Mouse (Mus musculus): ENCODE measurements around the gene Arl4c. TPM values are rescaled to one million over a fixed set of nuclear protein-coding genes. Genes with fewer than 3 reads are reported as not detected.
A peak's percentile ranks its signal among the peaks of the same experiment; 100 is the strongest.

The Arl4c gene
- 10.5 and 11.8 TPM in 2 replicates for polyA plus RNA-seq (2014; fragmentation: Nextera tagmentation; extraction: Ambion mirVana)

DNA sequence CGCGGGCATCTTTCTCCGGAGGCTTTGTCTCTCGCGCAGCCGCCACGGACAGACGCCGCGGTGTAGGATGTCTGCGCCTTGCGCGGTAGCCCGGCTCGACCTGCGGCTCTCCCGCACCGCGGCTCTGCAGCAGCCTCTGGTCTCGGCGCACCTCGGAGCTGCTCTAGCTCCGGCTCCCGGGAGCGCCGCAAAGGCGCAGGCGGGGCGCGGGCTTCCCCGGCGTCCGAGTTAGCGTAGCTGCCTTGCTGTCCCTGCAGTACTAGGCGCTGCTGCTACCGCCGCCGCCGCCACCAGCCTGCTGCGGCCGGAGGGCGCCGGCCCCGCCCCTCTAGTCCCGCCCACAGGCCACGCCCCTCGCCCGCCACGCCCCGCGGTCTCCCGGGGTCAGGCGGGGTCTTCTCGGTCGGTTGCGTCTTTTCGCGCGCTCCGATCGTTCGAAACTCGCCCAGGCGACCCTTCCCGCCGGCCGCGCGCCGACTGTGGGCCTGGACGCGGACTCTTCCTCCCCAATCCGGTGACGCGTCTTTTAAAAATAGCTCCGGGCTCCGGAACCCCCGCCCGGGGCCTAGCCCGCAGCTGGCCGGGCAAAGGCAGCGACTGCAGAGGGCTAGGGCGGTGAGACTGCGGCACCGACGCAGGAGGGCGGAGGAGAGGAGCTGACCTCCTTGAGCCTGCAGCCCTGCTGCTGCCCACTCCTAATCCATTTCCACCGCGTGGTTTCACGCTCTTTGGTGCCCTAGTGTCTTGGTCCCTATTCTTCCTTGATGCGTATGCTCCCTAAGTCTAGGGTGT, at the start of gene Arl4c:
Gene Arl4c, minus strand, starts transcription at position 352 of the 792 bp plus-strand sequence.
- peaks cover 3% of the 10 kb centered on the region; the same call in 1 of the 2 replicates for H3K36me3 ChIP-seq (ENCODE audit: control insufficient read depth, insufficient read depth, low read length)
- WGBS = under 1% methylated on average over 82 of the region's 91 CpGs
- H3K27me3 ChIP-seq (ENCODE audit: control insufficient read depth, insufficient read depth, low read length) = no peaks in the 10 kb centered on the region
- peak within 1 kb of the TSS; percentile 97 for H3K9ac ChIP-seq (ENCODE audit: low read length)
- H3K4me3 ChIP-seq (ENCODE audit: low read depth, low read length) = peak within 1 kb of the TSS; percentile 93
- ATAC-seq (ENCODE audit: insufficient read depth, low FRiP score, low TSS enrichment) (peak; percentile 74), DNase-seq (ENCODE audit: low spot score) (peak; percentile 92)
- H3K9me3 ChIP-seq (ENCODE audit: control insufficient read depth, low read length) = no peaks in the 10 kb centered on the region
- H3K27ac ChIP-seq (ENCODE audit: low read depth, low read length) = peak within 1 kb of the TSS; percentile 95
- peak within 1 kb of the TSS; percentile 77 for H3K4me2 ChIP-seq (ENCODE audit: low read depth)
- peaks cover 7% of the 10 kb centered on the region for H3K4me1 ChIP-seq (ENCODE audit: control insufficient read depth, insufficient read depth, low read length)

DNA sequence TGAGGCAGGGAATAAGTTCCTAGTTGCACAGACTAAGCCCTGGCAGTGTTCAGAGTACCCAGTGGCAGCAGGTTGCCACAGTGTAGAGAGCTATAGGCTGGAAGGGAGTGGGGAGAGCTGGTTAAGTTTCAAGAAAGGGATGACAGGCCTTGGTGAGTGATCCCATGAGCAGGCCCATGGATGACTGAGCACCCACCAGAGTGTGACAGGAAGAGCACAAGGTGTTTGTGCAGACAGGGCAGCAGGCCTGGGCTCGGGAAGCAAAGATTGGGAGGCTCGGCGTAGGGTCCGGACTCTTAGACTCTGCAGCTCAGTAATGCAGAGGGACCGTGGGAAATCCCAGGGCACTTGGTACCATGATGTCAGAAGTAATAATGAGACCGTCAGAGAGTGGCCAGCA, 49.3 kb upstream of the Arl4c start:
- H3K36me3 ChIP-seq (ENCODE audit: control insufficient read depth, insufficient read depth, low read length) = no peaks in the 10 kb centered on the region
- peaks cover 3% of the 10 kb centered on the region; the same call in 1 of the 2 replicates for H3K4me1 ChIP-seq (ENCODE audit: control insufficient read depth, insufficient read depth, low read length)
- H3K4me2 ChIP-seq (ENCODE audit: low read depth) = no peak overlapping the region
- no peak overlapping the region for H3K9ac ChIP-seq (ENCODE audit: low read length)
- H3K27me3 ChIP-seq (ENCODE audit: control insufficient read depth, insufficient read depth, low read length) = no peaks in the 10 kb centered on the region
- ATAC-seq (ENCODE audit: insufficient read depth, low FRiP score, low TSS enrichment) (no peak), DNase-seq (ENCODE audit: low spot score) (no peak)
- 87% methylated on average over 6 of the region's 6 CpGs for WGBS
- H3K27ac ChIP-seq (ENCODE audit: low read depth, low read length) = no peak overlapping the region
- H3K4me3 ChIP-seq (ENCODE audit: low read depth, low read length) = no peak overlapping the region
- H3K9me3 ChIP-seq (ENCODE audit: control insufficient read depth, low read length) = no peaks in the 10 kb centered on the region

DNA sequence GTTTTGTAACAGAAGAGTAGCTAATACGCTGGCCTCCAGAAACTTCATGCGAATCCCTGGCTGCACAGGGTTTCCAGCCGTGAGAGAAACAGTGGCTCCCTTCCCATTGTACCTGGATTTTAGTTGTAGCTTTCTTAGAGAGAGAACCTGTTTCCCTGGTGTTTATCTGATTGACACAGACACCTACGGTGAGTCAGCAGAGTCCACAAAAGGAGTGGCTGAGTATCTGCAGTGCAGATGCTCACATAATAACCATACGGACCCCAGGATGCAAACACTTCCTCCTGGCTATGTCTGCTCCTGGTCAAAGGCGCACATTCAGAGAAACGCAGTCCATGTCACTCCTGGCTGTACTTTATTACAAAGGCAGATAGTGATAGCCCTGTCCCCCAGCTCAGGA, 48.6 kb upstream of the Arl4c start:
- no peak for DNase-seq (ENCODE audit: low spot score)
- no peak overlapping the region for H3K4me3 ChIP-seq (ENCODE audit: low read depth, low read length)
- H3K9me3 ChIP-seq (ENCODE audit: control insufficient read depth, low read length) = no peaks in the 10 kb centered on the region
- ATAC-seq (ENCODE audit: insufficient read depth, low FRiP score, low TSS enrichment) = no peak
- H3K27me3 ChIP-seq (ENCODE audit: control insufficient read depth, insufficient read depth, low read length) = no peaks in the 10 kb centered on the region
- H3K27ac ChIP-seq (ENCODE audit: low read depth, low read length) = no peak overlapping the region
- no peaks in the 10 kb centered on the region for H3K36me3 ChIP-seq (ENCODE audit: control insufficient read depth, insufficient read depth, low read length)
- peaks cover 3% of the 10 kb centered on the region; the same call in 1 of the 2 replicates for H3K4me1 ChIP-seq (ENCODE audit: control insufficient read depth, insufficient read depth, low read length)
- 80% methylated on average over 7 of the region's 7 CpGs for WGBS
- H3K4me2 ChIP-seq (ENCODE audit: low read depth) = no peak overlapping the region
- H3K9ac ChIP-seq (ENCODE audit: low read length) = no peak overlapping the region

DNA sequence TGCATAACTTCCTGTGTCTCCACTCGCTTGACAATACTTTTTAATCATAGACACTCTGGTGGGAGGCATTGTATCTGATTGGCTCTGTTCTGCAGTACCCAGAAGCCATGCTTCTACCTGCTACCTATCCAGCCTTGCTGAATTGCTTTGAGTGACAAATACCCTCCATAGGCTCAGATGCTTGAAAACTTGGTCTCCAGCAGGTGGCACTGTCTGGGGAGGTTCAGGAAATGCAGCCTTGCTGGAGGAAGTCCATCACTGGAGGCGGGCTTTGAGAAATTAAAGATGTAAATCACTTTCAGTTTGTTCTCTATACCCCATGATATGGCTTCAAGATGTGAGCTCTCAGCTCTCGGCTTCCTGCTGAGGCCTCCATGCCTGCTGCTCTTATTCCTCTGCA, 48.1 kb upstream of the Arl4c start:
- H3K36me3 ChIP-seq (ENCODE audit: control insufficient read depth, insufficient read depth, low read length) = no peaks in the 10 kb centered on the region
- H3K4me1 ChIP-seq (ENCODE audit: control insufficient read depth, insufficient read depth, low read length) = peaks cover 3% of the 10 kb centered on the region; the same call in 1 of the 2 replicates
- H3K27ac ChIP-seq (ENCODE audit: low read depth, low read length) = no peak overlapping the region
- no peak overlapping the region for H3K4me2 ChIP-seq (ENCODE audit: low read depth)
- H3K4me3 ChIP-seq (ENCODE audit: low read depth, low read length) = no peak overlapping the region
- no peak overlapping the region for H3K9ac ChIP-seq (ENCODE audit: low read length)
- ATAC-seq (ENCODE audit: insufficient read depth, low FRiP score, low TSS enrichment) (no peak), DNase-seq (ENCODE audit: low spot score) (no peak)
- no peaks in the 10 kb centered on the region for H3K27me3 ChIP-seq (ENCODE audit: control insufficient read depth, insufficient read depth, low read length)
- whole genome bisulfite sequencing = 84% methylated on average over 3 of the region's 3 CpGs
- H3K9me3 ChIP-seq (ENCODE audit: control insufficient read depth, low read length) = no peaks in the 10 kb centered on the region

DNA sequence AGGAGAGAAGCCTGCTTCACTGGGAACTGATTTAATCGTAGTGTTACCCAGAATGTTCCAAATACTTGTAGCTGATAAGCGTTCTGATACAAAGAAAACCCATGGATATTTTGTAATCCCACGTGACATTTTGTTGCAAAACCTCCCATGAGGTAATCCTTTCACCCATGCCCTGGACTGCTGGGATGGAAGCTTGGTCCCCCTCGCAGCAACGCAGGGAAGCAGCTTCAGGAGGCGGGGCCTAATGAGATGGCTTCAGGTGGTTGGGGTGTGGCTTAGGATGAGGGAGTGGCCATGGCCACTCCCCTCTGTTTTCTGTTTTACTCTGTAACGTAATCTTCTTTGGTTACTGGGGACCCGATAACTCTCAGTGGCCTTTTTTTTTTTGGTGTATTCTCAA, 47.1 kb upstream of the Arl4c start:
- Histone ChIP-seq H3K4me2 (ENCODE audit: low read depth) (no peak overlapping the region), H3K9ac (ENCODE audit: low read length) (no peak overlapping the region), H3K9me3 (ENCODE audit: control insufficient read depth, low read length) (no peaks in the 10 kb centered on the region), H3K4me3 (ENCODE audit: low read depth, low read length) (no peak overlapping the region), H3K4me1 (ENCODE audit: control insufficient read depth, insufficient read depth, low read length) (peaks cover 3% of the 10 kb centered on the region; the same call in 1 of the 2 replicates), H3K27me3 (ENCODE audit: control insufficient read depth, insufficient read depth, low read length) (no peaks in the 10 kb centered on the region), H3K36me3 (ENCODE audit: control insufficient read depth, insufficient read depth, low read length) (no peaks in the 10 kb centered on the region), H3K27ac (ENCODE audit: low read depth, low read length) (no peak overlapping the region)
- WGBS = 79% methylated on average over 8 of the region's 8 CpGs
- DNase-seq (ENCODE audit: low spot score) (no peak), ATAC-seq (ENCODE audit: insufficient read depth, low FRiP score, low TSS enrichment) (no peak)

DNA sequence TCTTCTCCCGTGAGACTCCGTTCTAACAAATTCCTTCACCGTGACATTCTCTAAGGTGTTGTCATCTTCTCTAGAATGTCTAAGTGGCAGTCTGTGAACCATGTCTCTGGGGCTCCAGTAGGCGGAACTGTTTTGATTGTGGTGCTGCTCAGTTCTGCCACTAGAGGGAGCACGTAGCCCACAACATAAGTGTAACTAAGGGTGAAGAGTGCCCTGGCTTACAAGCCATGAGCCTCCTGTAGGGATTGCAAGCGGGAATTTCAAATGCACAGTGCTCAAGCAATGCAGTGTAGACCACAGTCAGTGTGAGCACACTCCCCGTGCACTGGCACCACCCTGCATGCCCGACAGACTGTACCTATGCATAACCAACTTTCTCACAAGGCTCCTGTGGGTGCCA, 43.2 kb upstream of the Arl4c start:
- Histone ChIP-seq H3K4me1 (ENCODE audit: control insufficient read depth, insufficient read depth, low read length) (no peaks in the 10 kb centered on the region), H3K9me3 (ENCODE audit: control insufficient read depth, low read length) (no peaks in the 10 kb centered on the region), H3K27me3 (ENCODE audit: control insufficient read depth, insufficient read depth, low read length) (no peaks in the 10 kb centered on the region), H3K27ac (ENCODE audit: low read depth, low read length) (no peak overlapping the region), H3K4me3 (ENCODE audit: low read depth, low read length) (no peak overlapping the region), H3K9ac (ENCODE audit: low read length) (no peak overlapping the region), H3K36me3 (ENCODE audit: control insufficient read depth, insufficient read depth, low read length) (no peaks in the 10 kb centered on the region), H3K4me2 (ENCODE audit: low read depth) (no peak overlapping the region)
- DNase-seq (ENCODE audit: low spot score) (peak; percentile 88), ATAC-seq (ENCODE audit: insufficient read depth, low FRiP score, low TSS enrichment) (peak; percentile 89)
- 13% methylated on average over 8 of the region's 8 CpGs for WGBS

DNA sequence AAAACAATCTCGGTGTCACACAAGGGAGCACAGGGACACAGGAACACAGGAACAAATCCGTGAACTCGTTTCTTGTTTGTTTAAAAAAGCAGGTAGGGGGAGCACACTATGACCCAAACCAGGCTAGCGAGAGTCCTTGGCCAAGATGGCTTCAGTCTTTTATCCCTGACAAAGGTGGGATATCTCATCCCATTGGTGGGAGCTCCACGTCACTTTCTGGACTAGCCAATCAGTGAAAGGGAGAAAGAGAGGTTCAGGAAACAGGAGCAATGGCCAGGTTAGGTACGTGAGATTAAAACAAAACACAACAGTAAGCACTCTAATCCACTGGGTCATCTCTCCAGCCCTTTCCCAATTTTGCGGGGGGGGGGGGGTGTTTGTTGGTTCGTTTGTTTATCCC, 42.2 kb upstream of the Arl4c start:
- no peak for ATAC-seq (ENCODE audit: insufficient read depth, low FRiP score, low TSS enrichment)
- WGBS = 79% methylated on average over 8 of the region's 8 CpGs

DNA sequence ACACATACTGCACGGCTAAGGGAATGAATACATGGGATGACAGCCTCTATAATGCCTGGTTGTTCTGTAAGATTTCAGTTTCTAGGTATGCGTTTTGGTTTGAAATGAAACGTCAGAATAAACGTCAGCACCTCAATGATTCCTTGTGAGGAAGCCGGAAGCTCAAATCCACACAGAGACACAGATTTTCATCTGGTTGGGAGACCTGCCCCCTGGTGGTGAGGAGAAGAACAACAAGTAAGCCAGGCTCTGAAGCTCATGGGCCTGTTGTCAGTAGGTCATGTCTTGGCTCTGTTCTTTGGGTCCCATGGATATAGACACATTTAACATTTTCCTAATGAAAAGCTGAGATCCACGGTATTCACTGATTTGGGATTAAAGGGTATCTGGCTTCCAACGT, 40.4 kb upstream of the Arl4c start:
- no peak overlapping the region for H3K9ac ChIP-seq (ENCODE audit: low read length)
- H3K27me3 ChIP-seq (ENCODE audit: control insufficient read depth, insufficient read depth, low read length) = no peaks in the 10 kb centered on the region
- H3K4me2 ChIP-seq (ENCODE audit: low read depth) = no peak overlapping the region
- H3K4me1 ChIP-seq (ENCODE audit: control insufficient read depth, insufficient read depth, low read length) = no peaks in the 10 kb centered on the region
- no peaks in the 10 kb centered on the region for H3K9me3 ChIP-seq (ENCODE audit: control insufficient read depth, low read length)
- no peak overlapping the region for H3K27ac ChIP-seq (ENCODE audit: low read depth, low read length)
- 63% methylated on average over 7 of the region's 7 CpGs for WGBS
- no peak overlapping the region for H3K4me3 ChIP-seq (ENCODE audit: low read depth, low read length)
- H3K36me3 ChIP-seq (ENCODE audit: control insufficient read depth, insufficient read depth, low read length) = no peaks in the 10 kb centered on the region
- DNase-seq (ENCODE audit: low spot score) (peak; percentile 69), ATAC-seq (ENCODE audit: insufficient read depth, low FRiP score, low TSS enrichment) (no peak)

More for the DNA sequence above, 42.2 kb upstream of the Arl4c start:
- no peak overlapping the region for H3K9ac ChIP-seq (ENCODE audit: low read length)
- H3K27ac ChIP-seq (ENCODE audit: low read depth, low read length) = no peak overlapping the region
- no peaks in the 10 kb centered on the region for H3K9me3 ChIP-seq (ENCODE audit: control insufficient read depth, low read length)
- no peak overlapping the region for H3K4me2 ChIP-seq (ENCODE audit: low read depth)
- no peak overlapping the region for H3K4me3 ChIP-seq (ENCODE audit: low read depth, low read length)
- H3K4me1 ChIP-seq (ENCODE audit: control insufficient read depth, insufficient read depth, low read length) = no peaks in the 10 kb centered on the region
- H3K36me3 ChIP-seq (ENCODE audit: control insufficient read depth, insufficient read depth, low read length) = no peaks in the 10 kb centered on the region
- H3K27me3 ChIP-seq (ENCODE audit: control insufficient read depth, insufficient read depth, low read length) = no peaks in the 10 kb centered on the region
- no peak for DNase-seq (ENCODE audit: low spot score)

DNA sequence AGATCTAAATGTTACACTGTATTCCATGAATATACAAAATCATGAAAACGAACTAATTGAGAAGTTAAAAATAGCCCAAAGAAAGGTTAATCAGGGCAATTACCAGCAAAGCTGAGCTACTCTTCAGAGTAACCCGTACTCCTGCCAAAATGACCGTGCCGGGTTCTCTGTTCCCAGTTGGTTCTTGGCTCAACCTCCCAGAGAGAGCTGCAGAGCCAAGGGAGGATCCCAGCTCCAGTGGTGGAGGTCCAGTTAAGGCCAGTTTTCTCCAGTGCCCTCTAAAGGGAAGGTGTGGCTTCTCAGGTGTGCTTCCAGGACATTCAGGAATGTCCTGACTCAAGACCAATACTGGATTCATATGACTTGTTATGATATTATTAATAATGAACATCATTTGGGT, 37.5 kb upstream of the Arl4c start:
- WGBS = 84% methylated on average over 4 of the region's 4 CpGs
- no peak overlapping the region for H3K4me3 ChIP-seq (ENCODE audit: low read depth, low read length)
- ATAC-seq (ENCODE audit: insufficient read depth, low FRiP score, low TSS enrichment) = no peak
- H3K9me3 ChIP-seq (ENCODE audit: control insufficient read depth, low read length) = no peaks in the 10 kb centered on the region
- DNase-seq (ENCODE audit: low spot score) = no peak
- H3K4me2 ChIP-seq (ENCODE audit: low read depth) = no peak overlapping the region
- H3K9ac ChIP-seq (ENCODE audit: low read length) = no peak overlapping the region
- H3K27me3 ChIP-seq (ENCODE audit: control insufficient read depth, insufficient read depth, low read length) = no peaks in the 10 kb centered on the region
- H3K36me3 ChIP-seq (ENCODE audit: control insufficient read depth, insufficient read depth, low read length) = no peaks in the 10 kb centered on the region
- H3K4me1 ChIP-seq (ENCODE audit: control insufficient read depth, insufficient read depth, low read length) = no peaks in the 10 kb centered on the region
- H3K27ac ChIP-seq (ENCODE audit: low read depth, low read length) = no peak overlapping the region

Measured in neural tube, embryonic 11.5 days (tissue).